Mouse (Mus musculus): ENCODE measurements around the gene Tagap.

Gene Tagap

GRCm38 (mm10) chr17:7925413-7926160 is at the start of gene Tagap:
Gene Tagap, plus strand, starts transcription at chr17:7926000.
- no peak for DNase-seq (ENCODE audit: low read depth)

- no peak for DNase-seq (ENCODE audit: low read depth)
Observed at GRCm38 (mm10) chr17:7876541-7876940, 49.3 kb upstream of the Tagap start.

- DNase-seq (ENCODE audit: low read depth), result no peak
Observed at GRCm38 (mm10) chr17:7877191-7877764, 48.5 kb upstream of the Tagap start.

- DNase-seq (ENCODE audit: low read depth), result no peak
Observed at GRCm38 (mm10) chr17:7877878-7878277, 47.9 kb upstream of the Tagap start.

GRCm38 (mm10) chr17:7879529-7879928 is 46.3 kb upstream of the Tagap start:
- no peak for DNase-seq (ENCODE audit: low read depth)

- no peak for DNase-seq (ENCODE audit: low read depth)
Observed at GRCm38 (mm10) chr17:7883126-7883525, 42.7 kb upstream of the Tagap start.

GRCm38 (mm10) chr17:7884606-7885005 is 41.2 kb upstream of the Tagap start:
- DNase-seq (ENCODE audit: low read depth), result no peak

GRCm38 (mm10) chr17:7887071-7887815 is 38.6 kb upstream of the Tagap start:
- no peak for DNase-seq (ENCODE audit: low read depth)

GRCm38 (mm10) chr17:7888291-7888690 is 37.5 kb upstream of the Tagap start:
- no peak for DNase-seq (ENCODE audit: low read depth)

- no peak for DNase-seq (ENCODE audit: low read depth)
Observed at GRCm38 (mm10) chr17:7889026-7889425, 36.8 kb upstream of the Tagap start.

GRCm38 (mm10) chr17:7892676-7893075 is 33.1 kb upstream of the Tagap start:
- DNase-seq (ENCODE audit: low read depth), result no peak

GRCm38 (mm10) chr17:7894094-7894493 is 31.7 kb upstream of the Tagap start:
- DNase-seq (ENCODE audit: low read depth), result no peak

- no peak for DNase-seq (ENCODE audit: low read depth)
Observed at GRCm38 (mm10) chr17:7896047-7896635, 29.7 kb upstream of the Tagap start.

GRCm38 (mm10) chr17:7897120-7897519 is 28.7 kb upstream of the Tagap start:
- no peak for DNase-seq (ENCODE audit: low read depth)

- no peak for DNase-seq (ENCODE audit: low read depth)
Observed at GRCm38 (mm10) chr17:7897756-7898155, 28.0 kb upstream of the Tagap start.

- no peak for DNase-seq (ENCODE audit: low read depth)
Observed at GRCm38 (mm10) chr17:7899233-7899632, 26.6 kb upstream of the Tagap start.

- no peak for DNase-seq (ENCODE audit: low read depth)
Observed at GRCm38 (mm10) chr17:7899961-7900360, 25.8 kb upstream of the Tagap start.

GRCm38 (mm10) chr17:7901536-7901935 is 24.3 kb upstream of the Tagap start:
- DNase-seq (ENCODE audit: low read depth), result no peak

- DNase-seq (ENCODE audit: low read depth), result no peak
Observed at GRCm38 (mm10) chr17:7902362-7902761, 23.4 kb upstream of the Tagap start.

- no peak for DNase-seq (ENCODE audit: low read depth)
Observed at GRCm38 (mm10) chr17:7904992-7905391, 20.8 kb upstream of the Tagap start.

GRCm38 (mm10) chr17:7905936-7906685 is 19.7 kb upstream of the Tagap start:
- no peak for DNase-seq (ENCODE audit: low read depth)
